Mouse (Mus musculus) kidney, adult 9 months (tissue): Measurements from ENCODE around the gene Usp39.

ENCODE experiments used
- DNase-seq: peaks from one replicate; pipeline ENCODE4 v3.0.0; 2022

Usp39 gene

GRCm38 (mm10) chr6:72371147-72371546 is 26.2 kb upstream of the Usp39 start:
- DNase-seq, result no peak

- no peak for DNase-seq
These were observed 25.1 kb upstream of the Usp39 start for GRCm38 (mm10) chr6:72370091-72370490.

GRCm38 (mm10) chr6:72369557-72369956 is 24.6 kb upstream of the Usp39 start:
- no peak for DNase-seq

GRCm38 (mm10) chr6:72367460-72367974 is 22.5 kb upstream of the Usp39 start:
- no peak for DNase-seq

GRCm38 (mm10) chr6:72366844-72367443 is 22.0 kb upstream of the Usp39 start, which contains the start of gene Rnf181:
TSS of gene Rnf181 (minus strand) at chr6:72366956.
- no peak for DNase-seq

GRCm38 (mm10) chr6:72366304-72366703 is 21.3 kb upstream of the Usp39 start:
- no peak for DNase-seq

GRCm38 (mm10) chr6:72364985-72365384 is 20.0 kb upstream of the Usp39 start:
- DNase-seq, result peak; percentile 46

GRCm38 (mm10) chr6:72364009-72364408 is 19.0 kb upstream of the Usp39 start:
- peak; percentile 31 for DNase-seq

- DNase-seq, result peak; percentile 99
These were observed 17.4 kb upstream of the Usp39 start for GRCm38 (mm10) chr6:72362132-72363028.

- no peak for DNase-seq
These were observed 16.2 kb upstream of the Usp39 start for GRCm38 (mm10) chr6:72361121-72361551.

GRCm38 (mm10) chr6:72360599-72360935 is 15.6 kb upstream of the Usp39 start:
- DNase-seq, result peak; percentile 88

- peak; percentile 90 for DNase-seq
These were observed 15.1 kb upstream of the Usp39 start for GRCm38 (mm10) chr6:72359891-72360598.

- DNase-seq, result no peak
These were observed 14.4 kb upstream of the Usp39 start for GRCm38 (mm10) chr6:72359343-72359742.

- no peak for DNase-seq
These were observed 13.2 kb upstream of the Usp39 start for GRCm38 (mm10) chr6:72358086-72358764.

- DNase-seq, result peak; percentile 44
These were observed 12.4 kb upstream of the Usp39 start for GRCm38 (mm10) chr6:72357164-72358079.

GRCm38 (mm10) chr6:72356001-72356532 is 11.1 kb upstream of the Usp39 start:
- DNase-seq, result peak; percentile 74

GRCm38 (mm10) chr6:72355066-72355911 is 10.3 kb upstream of the Usp39 start, which contains the start of gene Tmem150a:
TSS of gene Tmem150a (plus strand) at chr6:72355447.
- DNase-seq, result peak; percentile 93

- peak; percentile 54 for DNase-seq
These were observed 9.0 kb upstream of the Usp39 start for GRCm38 (mm10) chr6:72354025-72354424.

GRCm38 (mm10) chr6:72352636-72353405 is 7.8 kb upstream of the Usp39 start:
- DNase-seq, result peak; percentile 58
